Mouse (Mus musculus) megakaryocyte progenitor cell, adult 5-6 weeks (primary cell): ENCODE results near the gene Ajm1. TPM values are rescaled to one million over a fixed set of nuclear protein-coding genes. Genes with fewer than 3 reads are reported as not detected.

ENCODE experiments used
- ATAC-seq: replicated peaks from 2 replicates; pipeline ENCODE4 v1.8.0; 2016; ENCODE audit warnings: mild to moderate bottlenecking, moderate TSS enrichment, inconsistent platforms; ENCODE audit not compliant: poor library complexity
- total RNA-seq, 2 experiments: library from RNA; stranded (forward) in 1 of 2; stranded (reverse) in 1 of 2; fragments of 157-497, 149-512 nt in 1 of 2; fragments of 200-1000 nt in 1 of 2; gene quantifications; 2 replicates each; pipeline versions ENCODE4 v1.2.3 to v1.2.4; 2015 to 2017

Gene Ajm1
- total RNA-seq, 2 experiments from 2014 or later, result not detected

- ATAC-seq, result no peak
Measured at GRCm38 (mm10) chr2:25584856-25585255, 3.3 kb upstream of the Ajm1 start.

GRCm38 (mm10) chr2:25584152-25584551 lies 2.6 kb upstream of the Ajm1 start:
- no peak for ATAC-seq

DNA sequence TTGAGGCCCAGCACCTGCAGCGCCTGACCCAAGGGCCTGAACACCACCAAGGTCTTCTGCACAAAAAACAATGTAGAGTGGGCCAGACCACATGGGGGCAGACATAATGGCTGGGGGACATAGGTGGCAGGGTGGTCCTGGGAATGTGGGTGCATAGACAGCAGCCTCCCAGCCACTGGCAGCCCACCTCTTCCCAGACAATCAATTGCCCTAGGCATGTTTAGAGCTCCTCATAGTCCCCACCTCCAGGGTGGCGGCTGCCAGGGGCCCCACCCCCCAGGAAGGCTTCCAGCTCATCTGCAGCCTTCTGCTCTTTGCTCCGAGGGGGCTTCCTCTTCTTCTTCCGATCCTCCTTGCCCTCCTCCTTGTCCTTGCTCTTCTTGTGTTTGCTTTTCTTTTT lies 2.0 kb upstream of the Ajm1 start:
- no peak for ATAC-seq

GRCm38 (mm10) chr2:25583120-25583481 lies 1.5 kb upstream of the Ajm1 start:
- no peak for ATAC-seq

GRCm38 (mm10) chr2:25582466-25583119 lies 1.0 kb upstream of the Ajm1 start:
- ATAC-seq, result peak; percentile 42

DNA sequence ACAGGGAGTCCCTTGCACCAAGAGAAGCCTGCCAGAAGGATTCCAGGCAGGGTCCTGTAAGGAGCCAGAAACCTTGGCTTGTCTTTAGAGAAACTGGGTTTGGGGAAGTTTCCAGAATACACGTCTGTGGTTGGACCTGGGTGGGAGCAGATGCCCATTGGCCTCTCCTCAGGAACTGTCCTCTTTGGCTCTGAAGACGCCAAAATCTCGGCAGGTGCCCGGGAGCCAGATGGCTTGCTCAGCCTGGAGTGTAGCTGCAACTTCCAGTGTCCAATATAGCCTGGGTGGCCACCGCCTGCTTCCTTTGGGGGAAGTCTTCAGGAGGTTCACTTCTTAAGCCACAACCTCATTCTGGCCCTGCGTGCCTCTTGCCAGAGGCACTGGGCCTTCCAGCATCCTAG lies 344 bp upstream of the Ajm1 start:
- ATAC-seq, result peak; percentile 3; the same call in 1 of the 2 replicates

DNA sequence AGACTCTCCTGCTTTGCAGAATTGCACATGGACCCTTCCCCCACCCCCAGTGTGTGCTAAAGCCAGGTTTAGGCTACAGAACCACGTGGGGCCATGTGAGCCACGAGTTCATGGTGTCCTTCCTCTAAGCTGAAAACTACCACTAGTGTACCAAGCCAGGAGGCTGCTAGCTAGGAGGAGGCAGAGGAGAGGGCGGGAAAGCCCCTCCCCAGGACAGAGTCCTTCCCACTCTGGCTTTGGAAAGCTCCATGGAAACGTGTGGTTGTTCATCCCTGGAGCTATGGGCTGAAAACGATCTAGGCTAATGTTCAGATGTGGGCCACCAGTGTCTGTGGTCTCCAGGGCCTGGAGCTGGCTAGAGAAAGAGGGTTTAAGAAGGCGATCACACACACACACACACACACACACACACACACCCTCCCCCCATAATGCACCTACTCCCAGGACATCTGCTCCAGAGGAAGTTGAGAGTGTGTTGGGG lies 896 bp downstream of the Ajm1 start:
- no peak for ATAC-seq

DNA sequence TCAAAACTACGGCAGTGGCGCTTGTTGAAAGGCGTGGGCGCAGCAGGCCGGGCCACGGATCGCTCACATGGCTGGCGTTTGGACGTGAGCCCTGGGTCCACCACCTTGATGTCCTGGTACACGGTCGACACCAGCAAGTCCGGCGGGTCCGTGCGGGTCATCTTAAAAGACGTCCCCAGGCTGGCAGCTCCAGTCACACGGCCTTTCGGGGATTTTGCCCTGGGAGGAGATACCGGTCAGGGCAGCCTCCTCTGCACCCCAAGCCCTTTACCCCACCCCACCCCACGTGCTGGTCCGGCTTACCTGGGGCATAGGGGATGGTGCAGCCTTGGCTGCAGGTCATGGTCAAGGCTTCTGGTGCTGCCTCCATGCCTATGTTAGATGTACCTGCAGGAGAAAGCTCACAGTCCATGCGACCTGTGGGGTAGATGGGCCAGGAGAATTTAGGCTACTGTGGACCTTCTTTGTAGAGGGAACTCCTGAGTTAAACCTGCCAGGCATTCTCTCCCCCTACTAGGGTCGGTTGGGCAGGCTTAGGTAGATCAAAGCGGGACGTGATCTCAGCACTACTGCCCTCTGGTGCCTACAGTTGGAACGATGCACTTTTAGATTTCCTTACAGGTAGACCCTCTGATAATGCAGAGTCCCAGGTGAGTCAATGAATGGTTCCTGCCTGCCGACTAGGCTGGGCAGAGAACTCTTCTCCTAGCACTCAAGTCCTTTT lies 1.7 kb downstream of the Ajm1 start:
- 0 out of 2 replicates have a peak, but pooled peaks have one; percentile 16 for ATAC-seq

- no peak for ATAC-seq
Measured at GRCm38 (mm10) chr2:25578796-25579736, 2.5 kb downstream of the Ajm1 start.

DNA sequence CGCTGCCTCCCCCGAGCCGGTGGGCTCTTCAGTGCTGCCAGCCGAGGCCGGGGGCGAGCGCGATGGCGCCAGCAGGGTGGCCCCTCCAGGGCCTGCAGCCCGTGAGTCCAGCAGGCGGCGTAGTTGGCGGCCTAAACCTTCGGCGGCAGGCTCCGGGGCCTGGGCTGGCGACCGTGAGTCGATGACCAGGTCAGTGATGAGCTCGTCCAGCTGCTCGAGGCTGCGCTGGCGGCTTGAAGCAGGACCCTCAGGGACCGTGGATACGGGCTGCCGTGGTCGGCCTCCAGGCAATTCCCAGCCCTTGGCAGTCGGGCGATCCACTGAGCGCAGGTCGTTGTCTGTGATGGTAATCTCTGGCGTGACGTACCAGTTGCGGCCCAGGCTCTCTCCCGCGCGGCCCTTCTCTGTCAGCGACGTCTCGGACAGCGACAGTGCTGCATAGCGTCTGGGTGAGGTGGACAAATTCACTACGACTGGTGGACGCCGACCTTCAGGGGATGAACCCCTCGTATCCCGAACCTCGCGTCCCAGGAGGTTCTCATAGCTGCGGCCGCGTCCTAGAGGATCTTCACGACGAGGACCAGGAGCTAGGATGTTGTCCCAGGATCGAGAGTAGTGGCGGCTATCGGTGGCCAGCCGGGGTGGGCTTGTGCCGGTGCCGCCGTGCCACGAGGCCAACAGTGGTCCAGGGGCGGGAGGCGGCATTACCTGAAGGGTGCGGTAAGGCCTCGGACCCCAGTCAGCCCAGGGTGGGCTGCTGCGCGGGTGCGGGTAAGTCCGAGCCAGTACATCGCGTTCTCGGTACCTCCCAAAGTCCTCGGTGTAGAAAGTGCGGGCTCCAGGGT lies 3.4 kb downstream of the Ajm1 start:
- ATAC-seq, result no peak

DNA sequence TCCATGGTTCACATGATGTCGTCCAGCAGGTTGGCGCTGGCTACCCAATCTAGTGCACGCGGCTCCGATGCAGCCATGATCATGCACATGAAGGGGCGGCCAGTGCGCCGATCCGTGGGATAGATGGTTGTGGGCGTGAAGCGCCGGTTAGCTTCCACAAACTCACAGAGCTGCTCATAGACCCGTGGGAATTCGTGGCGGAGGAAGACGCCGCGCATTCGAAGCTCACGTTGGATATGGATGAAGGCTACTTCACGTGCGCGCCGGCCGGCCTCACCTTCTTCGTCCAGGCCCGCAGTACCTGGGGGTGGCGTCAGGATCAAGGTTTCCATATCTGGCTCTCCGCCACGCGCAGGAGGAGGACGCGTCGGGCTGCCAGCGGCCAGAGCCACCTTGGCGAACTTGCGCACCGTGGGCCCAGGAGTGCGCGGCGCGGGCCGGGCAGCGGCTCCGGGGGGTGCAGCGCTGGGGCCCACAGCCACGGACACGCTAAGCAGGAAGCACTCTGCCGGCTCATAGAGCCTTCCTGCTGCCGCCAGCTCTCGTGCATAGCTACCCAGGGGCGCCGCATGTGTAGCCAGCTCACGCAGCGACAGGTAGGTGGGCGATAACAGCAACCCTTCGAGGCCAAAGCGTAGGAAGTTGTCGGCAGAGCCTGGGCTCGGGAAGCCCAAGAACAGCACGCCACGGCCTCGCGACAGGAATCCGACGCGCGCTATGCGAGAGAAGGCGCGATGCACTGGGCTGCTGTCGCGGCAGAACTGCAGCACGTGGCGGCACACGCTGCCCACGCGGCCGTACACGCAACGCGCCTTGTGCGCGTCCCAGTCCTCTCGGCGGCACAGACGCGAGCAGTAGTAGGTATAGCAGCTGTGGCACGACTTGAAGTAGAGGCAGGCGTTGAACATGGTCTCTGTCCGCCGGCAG lies 4.3 kb downstream of the Ajm1 start:
- no peak for ATAC-seq

GRCm38 (mm10) chr2:25576028-25576850 lies 5.3 kb downstream of the Ajm1 start:
- ATAC-seq, result no peak

GRCm38 (mm10) chr2:25575432-25576027 lies 6.0 kb downstream of the Ajm1 start:
- peak; percentile 22 for ATAC-seq

DNA sequence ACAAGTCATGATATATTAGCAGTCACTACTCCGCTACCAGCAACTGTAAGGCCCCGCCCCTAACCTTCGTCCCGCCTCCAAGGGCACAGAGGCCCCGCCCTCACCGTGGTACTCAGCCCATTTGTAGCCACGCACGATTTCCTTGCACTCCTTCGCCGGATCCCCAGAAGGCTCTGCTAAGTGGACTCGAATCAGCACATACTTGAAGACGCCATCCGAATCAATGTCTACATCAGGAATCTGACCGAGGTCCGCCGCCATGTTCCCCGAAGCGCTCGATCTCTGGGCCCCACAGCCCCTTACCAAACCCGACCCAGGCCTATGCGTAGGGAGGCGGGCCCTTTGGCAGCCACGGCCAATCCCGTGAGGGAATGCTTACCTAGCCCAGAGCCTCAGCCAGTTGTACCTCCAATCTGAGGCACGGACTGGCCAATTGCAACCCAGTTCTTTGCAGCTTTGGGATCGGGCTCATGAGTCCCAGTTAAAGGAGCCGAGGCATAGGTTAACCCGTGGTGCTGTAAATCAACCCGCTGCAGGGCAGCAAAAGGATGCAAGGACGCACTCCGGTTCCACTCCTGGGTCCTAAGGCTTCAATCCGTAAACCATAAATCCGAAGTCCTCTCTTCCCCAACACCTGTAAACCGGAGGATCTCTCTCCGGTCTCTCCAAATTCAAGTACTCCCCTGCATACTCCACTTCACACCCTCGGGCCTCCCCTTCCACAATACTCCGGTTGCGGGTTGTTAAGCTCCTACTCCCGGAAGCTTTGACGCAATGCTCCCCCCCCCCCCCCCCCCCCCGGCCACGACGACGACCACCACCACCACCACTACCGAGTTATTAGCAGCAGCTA lies 6.8 kb downstream of the Ajm1 start, which contains the start of the genes Mamdc4 and Phpt1:
Gene Mamdc4 (minus strand): TSS at position 267 of the 853 bp plus-strand sequence.
Gene Phpt1 (minus strand): TSS at position 646 of the 853 bp plus-strand sequence.
- peak; percentile 86 for ATAC-seq

DNA sequence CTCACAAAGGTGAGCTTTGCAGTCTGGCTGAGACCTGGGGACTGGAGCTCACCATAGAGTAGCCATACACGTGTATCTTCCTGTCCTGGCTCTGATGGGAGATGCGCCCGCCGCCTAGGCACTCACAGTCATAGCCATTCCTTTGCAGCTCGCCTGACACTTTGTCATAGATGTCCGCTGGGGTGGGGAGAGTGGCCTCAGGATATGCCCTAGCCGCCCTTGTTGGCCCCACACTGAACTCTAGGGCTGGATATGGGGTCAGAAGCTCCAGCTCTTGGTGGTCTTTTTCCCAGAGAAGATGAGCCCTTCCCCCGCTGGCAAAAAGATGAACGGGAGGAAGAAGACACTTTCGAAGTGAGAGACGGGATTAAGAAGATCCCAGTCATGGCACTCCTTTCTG lies 7.4 kb downstream of the Ajm1 start:
- ATAC-seq, result no peak

DNA sequence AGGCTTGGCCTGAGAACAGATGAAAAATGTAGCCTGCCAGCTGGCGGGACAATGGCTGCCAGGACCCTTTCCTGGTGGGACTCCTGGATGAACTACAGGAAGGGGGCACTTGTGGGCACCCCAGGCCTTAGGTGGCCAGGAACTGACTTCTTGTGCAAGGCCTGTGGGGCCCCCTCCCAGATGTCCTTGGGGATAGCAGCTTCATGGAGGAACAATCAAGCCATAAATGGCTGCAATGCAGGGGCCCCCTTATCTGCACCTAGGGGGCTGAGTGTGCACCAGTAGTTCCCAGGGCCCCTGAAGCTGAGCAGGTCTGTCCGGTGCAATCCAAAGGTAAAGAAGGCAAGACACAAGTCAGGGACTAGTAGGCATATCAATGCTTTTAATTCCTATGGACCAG lies 8.5 kb downstream of the Ajm1 start:
- no peak for ATAC-seq

DNA sequence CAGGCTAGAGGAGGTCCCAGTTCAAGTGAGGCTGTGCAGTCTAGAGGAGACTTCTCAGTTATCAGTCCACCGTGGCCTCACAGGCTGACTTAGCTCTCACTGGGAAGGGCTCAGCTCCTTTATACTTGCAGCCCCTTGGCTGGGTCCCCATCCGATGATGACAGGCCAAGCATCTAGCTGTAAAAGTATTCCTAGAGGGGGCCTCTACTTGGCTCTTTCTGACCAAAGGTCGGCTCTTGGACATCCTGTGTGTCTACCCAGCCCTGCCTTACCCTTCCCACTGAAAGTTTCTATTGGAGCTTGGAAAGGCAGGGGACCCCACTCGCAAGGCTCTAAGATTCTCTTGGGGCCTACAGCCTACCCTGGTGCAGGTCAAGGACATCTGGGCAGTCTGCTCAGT lies 10.3 kb downstream of the Ajm1 start:
- ATAC-seq, result no peak
